Mouse (Mus musculus): ENCODE data around the gene Cep63. TPM values are rescaled to one million over a fixed set of nuclear protein-coding genes. Genes with fewer than 3 reads are reported as not detected.

Cep63 gene
- polyA plus RNA-seq, 1 experiment from 2014 or later, result 52.1 TPM

- Histone ChIP-seq H3K4me2 (ENCODE audit: low read length) (peak overlapping the region; percentile 45; the same call in 1 of the 2 replicates), H3K4me1 (replicated peaks; ENCODE audit: insufficient read depth, low read length) (peaks cover 11% of the 10 kb centered on the region; the same call in 1 of the 2 replicates), H3K27ac (peak overlapping the region; percentile 80), H3K9me3 (replicated peaks; ENCODE audit: low read length) (no peaks in the 10 kb centered on the region), H3K27me3 (ENCODE audit: insufficient read depth, low read length) (no peaks in the 10 kb centered on the region), H3K4me3 (replicated peaks; ENCODE audit: low read depth, low read length) (no peak overlapping the region), H3K9ac (ENCODE audit: low read depth, low read length) (no peak overlapping the region), H3K36me3 (ENCODE audit: insufficient read depth, low read length) (no peaks in the 10 kb centered on the region)
- DNase-seq (ENCODE audit: low spot score) (peak; percentile 51), ATAC-seq (replicated peaks; ENCODE audit: low FRiP score, low read depth) (peak; percentile 59)
- 24% methylated on average over 8 of the region's 8 CpGs for WGBS
- no peak for TF ChIP-seq CTCF (IDR thresholded peaks at IDR 0.05; ENCODE audit: low read depth)
These were observed 16.7 kb upstream of the Cep63 start for GRCm38 (mm10) chr9:102643071-102643485.

GRCm38 (mm10) chr9:102641531-102641930, 15.2 kb upstream of the Cep63 start:
- no peaks in the 10 kb centered on the region for H3K36me3 ChIP-seq (ENCODE audit: insufficient read depth, low read length)
- no peak overlapping the region for H3K4me3 ChIP-seq (replicated peaks; ENCODE audit: low read depth, low read length)
- peaks cover 9% of the 10 kb centered on the region; the same call in 1 of the 2 replicates for H3K4me1 ChIP-seq (replicated peaks; ENCODE audit: insufficient read depth, low read length)
- H3K27me3 ChIP-seq (ENCODE audit: insufficient read depth, low read length), result no peaks in the 10 kb centered on the region
- H3K9me3 ChIP-seq (replicated peaks; ENCODE audit: low read length), result no peaks in the 10 kb centered on the region
- no peak for ATAC-seq (replicated peaks; ENCODE audit: low FRiP score, low read depth)
- TF ChIP-seq CTCF (IDR thresholded peaks at IDR 0.05; ENCODE audit: low read depth), result no peak
- peak; percentile 60 for DNase-seq (ENCODE audit: low spot score)
- no peak overlapping the region for H3K4me2 ChIP-seq (ENCODE audit: low read length)
- 54% methylated on average over 6 of the region's 6 CpGs for WGBS
- no peak overlapping the region for H3K27ac ChIP-seq
- no peak overlapping the region for H3K9ac ChIP-seq (ENCODE audit: low read depth, low read length)

- TF ChIP-seq CTCF (IDR thresholded peaks at IDR 0.05; ENCODE audit: low read depth), result no peak
- Histone ChIP-seq H3K4me2 (ENCODE audit: low read length) (no peak overlapping the region), H3K9me3 (replicated peaks; ENCODE audit: low read length) (no peaks in the 10 kb centered on the region), H3K4me1 (replicated peaks; ENCODE audit: insufficient read depth, low read length) (peaks cover 8% of the 10 kb centered on the region; the same call in 1 of the 2 replicates), H3K27ac (no peak overlapping the region), H3K36me3 (ENCODE audit: insufficient read depth, low read length) (no peaks in the 10 kb centered on the region), H3K4me3 (replicated peaks; ENCODE audit: low read depth, low read length) (no peak overlapping the region), H3K9ac (ENCODE audit: low read depth, low read length) (no peak overlapping the region), H3K27me3 (ENCODE audit: insufficient read depth, low read length) (no peaks in the 10 kb centered on the region)
- 72% methylated on average over 8 of the region's 8 CpGs for WGBS
- no peak for DNase-seq (ENCODE audit: low spot score)
- no peak for ATAC-seq (replicated peaks; ENCODE audit: low FRiP score, low read depth)
These were observed 13.2 kb upstream of the Cep63 start for GRCm38 (mm10) chr9:102639510-102639909.

- WGBS, result 46% methylated on average over 7 of the region's 7 CpGs
- Histone ChIP-seq H3K27ac (0 out of 2 replicates have a peak overlapping the region, but pooled peaks have one; percentile 42), H3K27me3 (ENCODE audit: insufficient read depth, low read length) (no peaks in the 10 kb centered on the region), H3K9ac (ENCODE audit: low read depth, low read length) (no peak overlapping the region), H3K9me3 (replicated peaks; ENCODE audit: low read length) (no peaks in the 10 kb centered on the region), H3K4me1 (replicated peaks; ENCODE audit: insufficient read depth, low read length) (peaks cover 8% of the 10 kb centered on the region; the same call in 1 of the 2 replicates), H3K4me3 (replicated peaks; ENCODE audit: low read depth, low read length) (no peak overlapping the region), H3K4me2 (ENCODE audit: low read length) (no peak overlapping the region), H3K36me3 (ENCODE audit: insufficient read depth, low read length) (0 out of 2 replicates have a peak, but pooled peaks cover 2% of the 10 kb centered on the region)
- DNase-seq (ENCODE audit: low spot score) (peak; percentile 66), ATAC-seq (replicated peaks; ENCODE audit: low FRiP score, low read depth) (no peak)
- TF ChIP-seq CTCF (IDR thresholded peaks at IDR 0.05; ENCODE audit: low read depth), result no peak
These were observed 12.6 kb upstream of the Cep63 start for GRCm38 (mm10) chr9:102638963-102639362.

GRCm38 (mm10) chr9:102637115-102637514, 10.8 kb upstream of the Cep63 start:
- no peaks in the 10 kb centered on the region for H3K9me3 ChIP-seq (replicated peaks; ENCODE audit: low read length)
- 35% methylated on average over 4 of the region's 4 CpGs for whole genome bisulfite sequencing
- no peak overlapping the region for H3K4me2 ChIP-seq (ENCODE audit: low read length)
- H3K4me1 ChIP-seq (replicated peaks; ENCODE audit: insufficient read depth, low read length), result no peaks in the 10 kb centered on the region; the same call in 1 of the 2 replicates
- ATAC-seq (replicated peaks; ENCODE audit: low FRiP score, low read depth) (no peak), DNase-seq (ENCODE audit: low spot score) (no peak)
- H3K4me3 ChIP-seq (replicated peaks; ENCODE audit: low read depth, low read length), result no peak overlapping the region
- no peak overlapping the region for H3K27ac ChIP-seq
- peaks cover 6% of the 10 kb centered on the region; the same call in 1 of the 2 replicates for H3K36me3 ChIP-seq (ENCODE audit: insufficient read depth, low read length)
- no peak overlapping the region for H3K9ac ChIP-seq (ENCODE audit: low read depth, low read length)
- no peaks in the 10 kb centered on the region for H3K27me3 ChIP-seq (ENCODE audit: insufficient read depth, low read length)
- no peak for TF ChIP-seq CTCF (IDR thresholded peaks at IDR 0.05; ENCODE audit: low read depth)

- no peak overlapping the region for H3K9ac ChIP-seq (ENCODE audit: low read depth, low read length)
- no peak overlapping the region for H3K27ac ChIP-seq
- DNase-seq (ENCODE audit: low spot score) (peak; percentile 90), ATAC-seq (replicated peaks; ENCODE audit: low FRiP score, low read depth) (0 out of 2 replicates have a peak, but pooled peaks have one; percentile 60)
- H3K4me2 ChIP-seq (ENCODE audit: low read length), result no peak overlapping the region
- H3K27me3 ChIP-seq (ENCODE audit: insufficient read depth, low read length), result no peaks in the 10 kb centered on the region
- H3K36me3 ChIP-seq (ENCODE audit: insufficient read depth, low read length), result peaks cover 6% of the 10 kb centered on the region; the same call in 1 of the 2 replicates
- H3K4me3 ChIP-seq (replicated peaks; ENCODE audit: low read depth, low read length), result no peak overlapping the region
- TF ChIP-seq CTCF (IDR thresholded peaks at IDR 0.05; ENCODE audit: low read depth), result peak; percentile 91
- 3% methylated on average over 4 of the region's 4 CpGs for WGBS
- no peaks in the 10 kb centered on the region for H3K9me3 ChIP-seq (replicated peaks; ENCODE audit: low read length)
- H3K4me1 ChIP-seq (replicated peaks; ENCODE audit: insufficient read depth, low read length), result no peaks in the 10 kb centered on the region; the same call in 1 of the 2 replicates
These were observed 10.2 kb upstream of the Cep63 start for GRCm38 (mm10) chr9:102636553-102636952.
